Mouse (Mus musculus) Muller cell, postnatal 12 days (primary cell): Measurements from ENCODE around the gene Ptpdc1.

Experiments
- DNase-seq: peaks from one replicate; pipeline ENCODE4 v3.0.0-alpha.2; 2015; ENCODE audit errors: inconsistent ontology term

Ptpdc1 gene

GRCm38 (mm10) chr13:48625433-48626184 lies at the start of gene Ptpdc1:
Gene Ptpdc1, minus strand, starts transcription at chr13:48625664.
- DNase-seq = peak; percentile 97

- DNase-seq = no peak
Observed at GRCm38 (mm10) chr13:48674609-48675008, 49.1 kb upstream of the Ptpdc1 start.

DNA sequence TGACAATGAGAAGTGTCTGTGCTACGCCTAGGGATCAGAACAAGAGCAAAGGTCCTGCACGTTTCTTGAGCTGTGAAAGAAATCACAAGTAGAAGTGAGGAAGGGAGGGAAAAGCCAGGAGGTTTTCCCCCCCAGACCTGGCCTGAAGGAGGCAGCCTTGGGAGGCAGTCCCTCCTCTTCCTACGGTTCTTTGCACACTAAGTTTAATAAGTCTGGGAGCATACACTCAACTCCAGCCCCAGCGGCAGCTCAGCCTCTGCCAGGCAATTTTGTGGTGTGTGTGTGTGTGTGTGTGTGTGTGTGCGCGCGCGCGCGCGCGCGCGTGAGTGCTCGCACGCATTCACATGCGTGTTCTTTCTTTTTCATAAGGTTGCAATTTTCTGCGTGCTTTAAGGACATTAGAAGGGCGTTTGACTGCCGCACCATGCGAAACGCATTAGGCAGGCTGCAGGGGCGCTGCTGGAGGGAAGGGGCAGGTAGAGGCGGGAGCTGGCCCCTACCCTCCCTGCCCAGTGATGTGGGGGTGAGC lies 46.9 kb upstream of the Ptpdc1 start:
- no peak for DNase-seq

- DNase-seq = no peak
Observed at GRCm38 (mm10) chr13:48668976-48669534, 43.6 kb upstream of the Ptpdc1 start.

- DNase-seq = no peak
Observed at GRCm38 (mm10) chr13:48668091-48668975, 42.9 kb upstream of the Ptpdc1 start.

DNA sequence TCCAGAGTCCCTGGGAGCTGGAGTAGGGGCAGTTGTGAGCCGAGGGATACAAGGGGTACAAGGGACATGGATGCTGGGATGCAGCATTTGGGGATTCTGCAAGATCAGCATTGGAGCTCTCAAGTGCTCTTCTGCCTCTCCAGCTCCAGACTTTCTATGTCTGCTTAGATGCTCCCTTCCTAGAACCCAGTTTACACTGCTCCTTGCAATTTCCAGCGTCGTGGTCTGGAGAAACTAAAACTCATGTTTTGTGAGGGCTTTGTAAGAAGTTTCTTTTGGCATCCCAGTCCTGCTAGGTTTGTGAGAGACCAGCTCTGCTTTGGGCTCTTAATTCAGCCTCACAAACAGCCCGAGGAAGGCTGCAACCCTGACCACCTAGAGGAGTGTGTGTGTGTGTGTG lies 42.0 kb upstream of the Ptpdc1 start:
- DNase-seq = no peak

GRCm38 (mm10) chr13:48665656-48666597 lies 40.5 kb upstream of the Ptpdc1 start:
- no peak for DNase-seq

GRCm38 (mm10) chr13:48664916-48665655 lies 39.6 kb upstream of the Ptpdc1 start:
- no peak for DNase-seq

DNA sequence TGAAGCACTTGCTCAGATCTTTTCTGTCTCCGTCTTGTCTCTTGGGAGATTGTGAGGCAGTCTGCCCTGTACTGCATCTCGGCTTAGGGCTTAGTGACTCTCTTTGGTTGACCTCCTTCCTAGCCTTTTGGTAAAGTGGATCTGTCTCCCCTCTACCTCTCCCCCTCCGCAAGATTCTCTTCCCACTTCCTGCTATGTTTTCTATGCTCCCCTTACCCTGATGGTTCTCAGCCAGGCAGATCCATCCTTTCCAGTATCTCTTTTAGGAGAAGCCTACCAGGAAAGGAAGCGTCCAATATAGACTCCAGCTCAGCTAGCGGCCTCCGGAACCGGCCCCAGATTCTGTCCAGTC lies 38.5 kb upstream of the Ptpdc1 start:
- DNase-seq = no peak

DNA sequence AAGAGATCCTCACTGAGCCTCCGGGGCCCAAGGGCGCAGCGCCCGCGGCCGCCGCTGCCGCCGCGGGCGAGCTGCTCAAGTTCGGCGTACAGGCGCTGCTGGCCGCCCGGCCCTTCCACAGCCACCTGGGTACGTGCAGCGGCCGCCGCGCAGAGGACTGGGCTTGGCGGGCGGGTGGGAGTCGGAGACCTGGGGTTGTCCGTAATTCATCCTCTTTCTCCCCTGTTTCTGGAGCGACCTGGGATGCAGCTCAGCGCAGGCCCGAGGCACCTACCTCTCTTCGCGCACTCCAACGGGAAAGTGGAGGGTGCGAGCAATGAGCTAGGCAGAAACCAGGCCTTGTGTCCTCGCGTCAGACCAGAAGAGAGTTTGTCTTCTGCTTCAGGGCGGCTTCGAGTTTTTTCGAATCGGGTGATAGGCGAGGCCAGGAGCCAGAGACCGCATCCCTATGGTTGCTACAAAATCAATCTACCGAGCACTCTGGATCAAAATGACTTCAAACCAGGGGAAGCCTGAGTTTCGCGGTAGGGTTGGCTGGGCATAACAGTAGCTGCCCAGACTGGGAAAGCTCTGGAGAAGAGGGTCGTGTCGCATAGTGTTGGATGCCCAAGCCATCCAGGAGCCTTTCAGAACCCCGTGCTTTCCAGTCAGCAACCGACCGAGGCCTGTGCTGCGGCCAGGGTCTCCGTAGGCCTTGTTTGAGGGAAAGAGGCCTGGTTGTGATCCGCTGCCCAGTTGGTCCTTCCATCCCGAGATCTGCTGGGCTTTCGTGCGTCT lies 37.9 kb upstream of the Ptpdc1 start:
- no peak for DNase-seq

DNA sequence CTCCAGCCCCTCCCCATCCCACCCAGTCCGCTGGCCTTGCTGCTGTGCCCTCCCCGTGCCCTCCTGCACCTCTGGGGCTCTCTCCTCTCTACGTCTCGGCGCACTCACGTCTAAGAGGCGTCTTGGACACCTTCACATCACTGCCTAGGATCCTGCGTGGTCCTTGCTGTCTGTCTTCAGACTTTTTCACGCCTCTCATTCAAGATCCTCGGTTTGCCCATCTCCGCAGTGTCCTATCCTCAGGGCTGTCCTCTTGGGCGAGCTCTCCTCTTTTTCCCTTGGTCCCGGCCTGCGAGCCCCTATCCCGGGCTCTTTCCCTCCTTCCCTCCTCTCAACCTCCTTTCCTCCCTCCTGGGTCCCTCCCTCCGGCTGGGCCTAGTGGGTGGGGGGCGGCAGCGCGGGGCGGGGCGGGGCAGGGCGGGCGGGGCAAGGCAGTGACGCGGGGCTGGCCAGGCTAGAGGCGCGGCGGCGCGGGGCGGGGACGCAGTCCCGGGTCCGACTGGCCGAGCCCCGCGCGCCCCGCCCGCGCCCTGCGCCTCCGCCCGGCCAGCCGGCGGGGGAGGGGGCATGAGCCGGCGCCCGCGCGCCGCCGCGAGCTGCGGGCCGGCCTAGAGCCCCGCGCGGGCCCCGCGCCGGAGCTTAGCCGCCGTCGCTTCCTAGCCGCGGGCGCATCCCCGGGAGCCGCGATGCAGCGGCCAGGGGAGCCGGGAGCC lies 37.1 kb upstream of the Ptpdc1 start, which contains the start of gene Barx1:
Barx1 (plus strand) TSS at position 568 of the 713 bp plus-strand sequence.
- DNase-seq = no peak

DNA sequence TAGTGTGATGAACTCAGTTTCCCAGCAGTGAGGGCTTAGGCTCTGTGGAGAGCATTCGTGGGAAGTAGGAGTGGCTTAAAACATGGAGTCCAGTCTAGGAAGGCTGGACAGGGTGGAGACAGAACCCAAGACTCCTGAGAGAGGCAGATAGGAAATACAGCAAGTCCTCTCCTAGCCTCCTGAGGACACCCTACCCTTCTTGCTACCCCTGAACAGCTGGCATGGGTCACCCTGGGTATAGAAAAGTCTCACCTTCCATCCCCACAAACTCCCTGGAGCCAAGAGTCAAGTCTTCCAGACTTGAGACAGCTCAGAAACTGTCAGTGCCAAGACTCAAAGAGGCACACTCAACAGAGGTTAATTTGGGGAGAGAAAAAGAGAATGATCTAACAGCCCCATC lies 36.1 kb upstream of the Ptpdc1 start:
- DNase-seq = no peak

- DNase-seq = no peak
Observed at GRCm38 (mm10) chr13:48660741-48661140, 35.3 kb upstream of the Ptpdc1 start.

GRCm38 (mm10) chr13:48660221-48660734 lies 34.8 kb upstream of the Ptpdc1 start:
- DNase-seq = no peak

DNA sequence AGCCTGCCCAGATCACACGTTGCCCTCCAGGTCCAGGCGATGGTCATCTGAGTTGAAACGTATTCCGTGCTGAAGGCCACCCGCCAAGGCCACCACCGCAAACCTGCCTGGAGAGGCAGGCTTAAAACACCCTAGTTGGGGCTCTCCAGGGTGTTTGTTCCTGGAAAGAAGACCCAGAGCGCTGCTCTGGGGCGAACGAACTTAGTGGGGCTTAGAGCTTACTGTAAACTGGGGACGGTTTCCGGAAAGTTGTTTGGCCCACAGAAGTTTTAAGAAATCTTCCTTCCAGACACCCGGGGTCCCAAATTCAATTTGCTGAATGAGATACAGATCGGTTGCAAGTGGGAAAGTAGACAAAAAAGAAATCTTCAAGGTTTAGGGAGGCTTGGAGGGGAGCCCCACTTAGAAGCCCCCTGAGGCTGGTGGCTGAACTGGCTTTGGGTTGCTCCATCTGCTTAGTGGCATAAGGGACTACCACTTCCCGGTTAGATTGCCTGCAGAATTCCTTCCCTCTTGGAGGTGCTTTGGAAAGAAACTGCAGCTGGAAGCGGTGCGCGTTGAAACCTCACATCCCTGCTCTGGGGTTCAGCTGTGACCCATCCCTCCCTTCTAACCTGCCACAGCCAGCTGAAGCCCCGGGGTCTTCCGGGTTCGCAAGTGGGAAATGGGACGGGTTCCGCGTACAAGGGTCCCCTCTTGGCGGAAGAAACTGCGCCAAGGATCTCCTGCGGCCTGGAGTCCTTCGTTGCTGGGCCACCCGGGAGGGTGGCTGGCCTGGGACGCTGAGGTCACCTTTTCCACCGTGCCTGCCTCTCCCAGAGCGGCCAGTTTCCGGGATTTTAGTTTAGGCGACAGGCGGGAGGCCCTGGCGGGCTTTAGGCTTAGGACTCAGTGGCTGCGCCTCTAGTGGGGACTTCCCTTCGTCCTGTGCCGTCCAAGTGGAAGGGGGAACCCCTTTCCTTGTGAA lies 34.1 kb upstream of the Ptpdc1 start:
- DNase-seq = no peak

DNA sequence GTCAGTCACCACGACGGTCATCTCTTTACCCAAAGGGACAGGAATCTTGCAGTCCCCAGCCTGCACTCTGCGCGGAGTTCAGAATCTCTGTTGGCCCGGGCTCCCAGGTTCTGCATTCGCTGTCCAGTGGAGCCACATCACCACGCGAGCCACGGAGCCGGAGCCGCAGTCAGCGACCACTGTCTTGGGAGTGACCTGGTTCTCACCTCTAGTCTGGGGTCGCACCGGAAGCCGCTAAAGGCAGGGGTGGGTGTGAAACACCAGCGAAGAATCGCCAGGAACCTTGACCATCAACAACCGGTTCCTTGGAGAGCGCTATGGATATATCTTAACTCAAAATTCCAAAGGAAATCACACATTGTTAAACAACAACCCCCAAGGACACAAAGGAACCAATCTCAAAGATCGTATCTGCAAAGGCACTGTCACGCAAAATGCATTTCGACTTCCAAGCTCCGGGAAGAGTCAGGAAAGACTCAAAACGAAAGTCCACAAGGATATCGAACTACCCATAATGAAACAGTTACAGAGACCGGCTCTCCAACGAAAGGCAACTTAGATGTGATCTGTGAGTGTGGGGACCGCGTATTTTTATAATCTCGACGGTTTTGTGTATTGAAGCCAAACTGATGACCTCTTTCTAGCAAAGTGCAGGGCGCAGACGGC lies 33.3 kb upstream of the Ptpdc1 start:
- DNase-seq = peak; percentile 64

DNA sequence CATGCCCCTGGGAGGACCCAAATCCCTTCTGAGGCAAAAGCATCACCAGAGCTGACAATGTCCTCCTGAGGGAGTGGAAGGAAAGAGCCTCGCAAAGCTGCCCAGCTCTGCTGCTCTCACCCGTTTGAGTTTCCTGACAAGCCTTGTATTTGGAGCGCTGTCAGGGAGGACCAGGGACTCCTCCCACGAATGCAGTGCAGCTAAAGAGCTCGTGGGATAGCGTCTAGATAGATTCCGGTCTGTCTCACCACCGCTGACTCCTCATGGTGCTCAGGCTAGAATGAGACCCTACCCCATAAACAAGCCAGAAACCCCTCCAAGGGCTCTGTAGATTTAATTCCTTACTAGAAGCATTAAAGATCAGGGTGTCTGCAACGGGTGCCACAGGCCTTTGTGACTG lies 32.3 kb upstream of the Ptpdc1 start:
- DNase-seq = no peak
